Mouse (Mus musculus): Measurements from ENCODE around the gene Ldlrad1. TPM values are rescaled to one million over a fixed set of nuclear protein-coding genes. Genes with fewer than 3 reads are reported as not detected.

Gene Ldlrad1
- total and polyA plus RNA-seq, 2 experiments from 2014 or later = not detected

- no peak for TF ChIP-seq CTCF (IDR thresholded peaks at IDR 0.05; ENCODE audit: low read depth)
- peak; percentile 95 for DNase-seq
- peak within 1 kb of the TSS; percentile 60 for H3K4me2 ChIP-seq (ENCODE audit: low read depth)
- peak within 1 kb of the TSS; percentile 68 for H3K9ac ChIP-seq
- ATAC-seq = peak; percentile 96
- WGBS = under 1% methylated on average over 49 of the region's 49 CpGs
- H3K27me3 ChIP-seq (ENCODE audit: insufficient read depth, low read length) = no peaks in the 10 kb centered on the region
- peak within 1 kb of the TSS; percentile 97 for H3K4me3 ChIP-seq (ENCODE audit: low read depth, low read length)
- peak within 1 kb of the TSS; percentile 93 for H3K27ac ChIP-seq (ENCODE audit: low read depth, low read length)
- H3K4me1 ChIP-seq (ENCODE audit: insufficient read depth) = peaks cover 12% of the 10 kb centered on the region
- peaks cover 5% of the 10 kb centered on the region for H3K36me3 ChIP-seq (ENCODE audit: insufficient read depth)
- no peaks in the 10 kb centered on the region for H3K9me3 ChIP-seq (ENCODE audit: low read length)
Measured at GRCm38 (mm10) chr4:107178182-107178829, 30.7 kb upstream of the Ldlrad1 start, which contains the start of gene Tmem59. Gene Tmem59, plus strand, starts transcription at chr4:107178399.

DNA sequence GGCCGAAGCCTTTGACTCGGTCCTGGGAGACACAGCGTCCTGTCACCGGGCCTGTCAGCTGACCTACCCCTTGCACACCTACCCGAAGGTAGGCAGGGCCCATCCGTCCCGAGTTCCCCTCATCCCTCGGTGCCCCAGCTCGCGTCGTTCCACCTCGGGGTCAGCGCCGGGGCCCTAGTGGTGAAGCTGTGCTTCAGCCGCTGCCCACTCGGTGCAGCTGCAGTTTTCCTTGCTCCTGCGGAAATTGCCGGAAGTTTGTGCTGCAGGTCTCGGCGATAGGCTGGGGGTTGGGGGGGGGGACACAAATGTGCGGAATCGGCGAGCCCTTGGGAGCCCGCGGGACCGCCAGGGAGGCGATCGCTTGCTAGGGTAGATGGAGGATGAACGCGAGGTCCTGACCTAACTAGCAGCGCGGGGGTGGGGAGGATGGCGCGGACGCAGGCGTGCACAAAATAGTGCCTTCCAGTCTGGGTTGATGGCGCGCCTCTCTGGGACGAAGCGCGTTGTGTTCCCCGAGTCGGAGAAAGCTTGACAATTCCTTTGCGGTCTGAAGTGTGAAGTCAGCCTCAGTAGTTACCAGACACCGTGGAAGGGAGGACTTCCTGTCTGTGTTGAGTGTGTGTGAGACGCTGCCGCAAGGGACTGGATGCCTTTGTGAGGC is 30.0 kb upstream of the Ldlrad1 start, which contains the start of gene Tceanc2:
Tceanc2 (minus strand) TSS at position 287 of the 661 bp plus-strand sequence.
- peak within 1 kb of the TSS; percentile 93 for H3K27ac ChIP-seq (ENCODE audit: low read depth, low read length)
- peak; percentile 43 for TF ChIP-seq CTCF (IDR thresholded peaks at IDR 0.05; ENCODE audit: low read depth)
- H3K27me3 ChIP-seq (ENCODE audit: insufficient read depth, low read length) = no peaks in the 10 kb centered on the region
- 2% methylated on average over 47 of the region's 47 CpGs for WGBS
- peaks cover 12% of the 10 kb centered on the region for H3K4me1 ChIP-seq (ENCODE audit: insufficient read depth)
- peaks cover under 1% of the 10 kb centered on the region; the same call in 1 of the 2 replicates for H3K36me3 ChIP-seq (ENCODE audit: insufficient read depth)
- H3K9me3 ChIP-seq (ENCODE audit: low read length) = no peaks in the 10 kb centered on the region
- peak within 1 kb of the TSS; percentile 97 for H3K4me3 ChIP-seq (ENCODE audit: low read depth, low read length)
- DNase-seq (peak; percentile 59), ATAC-seq (peak; percentile 37)
- peak within 1 kb of the TSS; percentile 68 for H3K9ac ChIP-seq
- peak within 1 kb of the TSS; percentile 60 for H3K4me2 ChIP-seq (ENCODE audit: low read depth)

DNA sequence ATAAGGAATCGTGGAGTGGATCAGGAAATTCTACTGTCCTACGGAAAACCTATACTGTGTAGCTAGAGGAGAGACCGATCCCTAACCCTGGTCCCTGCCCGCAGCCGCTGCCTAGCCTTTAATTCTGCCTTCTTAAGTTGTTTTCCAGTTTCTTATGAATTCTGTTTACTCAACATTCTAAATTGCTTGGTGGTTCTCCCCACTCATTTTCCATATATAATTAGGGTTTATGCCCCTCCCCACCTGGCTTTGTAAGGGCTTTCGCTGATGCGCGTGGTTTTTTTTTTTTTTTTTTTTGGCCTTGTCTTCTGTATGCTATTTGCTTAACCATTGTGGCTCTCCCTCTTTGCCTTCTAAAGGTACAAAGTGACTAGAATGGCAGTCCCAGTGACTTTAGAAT is 29.4 kb upstream of the Ldlrad1 start:
- DNase-seq (no peak), ATAC-seq (no peak)
- H3K9me3 ChIP-seq (ENCODE audit: low read length) = no peaks in the 10 kb centered on the region
- no peaks in the 10 kb centered on the region for H3K27me3 ChIP-seq (ENCODE audit: insufficient read depth, low read length)
- peak overlapping the region; percentile 97 for H3K4me3 ChIP-seq (ENCODE audit: low read depth, low read length)
- H3K27ac ChIP-seq (ENCODE audit: low read depth, low read length) = peak overlapping the region; percentile 93
- no peaks in the 10 kb centered on the region for H3K36me3 ChIP-seq (ENCODE audit: insufficient read depth)
- peaks cover 12% of the 10 kb centered on the region for H3K4me1 ChIP-seq (ENCODE audit: insufficient read depth)
- peak overlapping the region; percentile 68 for H3K9ac ChIP-seq
- peak overlapping the region; percentile 60 for H3K4me2 ChIP-seq (ENCODE audit: low read depth)
- under 1% methylated on average over 8 of the region's 8 CpGs for WGBS
- no peak for TF ChIP-seq CTCF (IDR thresholded peaks at IDR 0.05; ENCODE audit: low read depth)

DNA sequence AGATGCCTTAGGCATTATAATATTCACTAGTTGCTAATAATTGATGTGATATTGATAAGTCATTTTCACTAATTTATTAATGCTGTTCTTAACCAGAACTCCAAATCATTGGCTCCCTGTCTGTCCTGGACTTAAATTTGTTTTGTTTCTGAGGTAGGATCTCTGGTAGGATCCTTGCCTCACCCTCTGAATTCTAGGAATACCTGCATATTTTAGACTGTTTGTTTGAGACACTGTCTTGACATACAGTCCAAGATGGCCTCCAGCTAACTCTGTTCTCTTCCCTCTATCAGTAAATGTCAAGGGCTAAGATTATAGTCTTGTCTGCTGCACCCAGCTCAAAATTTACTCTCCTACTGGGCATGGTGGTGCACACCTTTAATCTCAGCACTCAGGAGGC is 28.2 kb upstream of the Ldlrad1 start:
- Histone ChIP-seq H3K9me3 (ENCODE audit: low read length) (no peaks in the 10 kb centered on the region), H3K9ac (no peak overlapping the region), H3K4me1 (ENCODE audit: insufficient read depth) (peaks cover 12% of the 10 kb centered on the region), H3K27me3 (ENCODE audit: insufficient read depth, low read length) (no peaks in the 10 kb centered on the region), H3K27ac (ENCODE audit: low read depth, low read length) (no peak overlapping the region), H3K4me3 (ENCODE audit: low read depth, low read length) (no peak overlapping the region), H3K4me2 (ENCODE audit: low read depth) (peak overlapping the region; percentile 60; the same call in 1 of the 2 replicates), H3K36me3 (ENCODE audit: insufficient read depth) (no peaks in the 10 kb centered on the region; the same call in 1 of the 2 replicates)
- DNase-seq (no peak), ATAC-seq (no peak)
- TF ChIP-seq CTCF (IDR thresholded peaks at IDR 0.05; ENCODE audit: low read depth) = no peak

- DNase-seq = no peak
- Histone ChIP-seq H3K4me1 (ENCODE audit: insufficient read depth) (peaks cover 11% of the 10 kb centered on the region), H3K4me2 (ENCODE audit: low read depth) (no peak overlapping the region), H3K9me3 (ENCODE audit: low read length) (no peaks in the 10 kb centered on the region), H3K36me3 (ENCODE audit: insufficient read depth) (peaks cover 5% of the 10 kb centered on the region; the same call in 1 of the 2 replicates), H3K9ac (no peak overlapping the region), H3K27me3 (ENCODE audit: insufficient read depth, low read length) (no peaks in the 10 kb centered on the region), H3K4me3 (ENCODE audit: low read depth, low read length) (no peak overlapping the region), H3K27ac (ENCODE audit: low read depth, low read length) (no peak overlapping the region)
- no peak for ATAC-seq
- no peak for TF ChIP-seq CTCF (IDR thresholded peaks at IDR 0.05; ENCODE audit: low read depth)
- WGBS = 87% methylated on average over 6 of the region's 6 CpGs
Measured at GRCm38 (mm10) chr4:107181866-107182265, 27.1 kb upstream of the Ldlrad1 start.

- H3K9me3 ChIP-seq (ENCODE audit: low read length) = no peaks in the 10 kb centered on the region
- H3K4me1 ChIP-seq (ENCODE audit: insufficient read depth) = peaks cover 8% of the 10 kb centered on the region; the same call in 1 of the 2 replicates
- H3K27ac ChIP-seq (ENCODE audit: low read depth, low read length) = no peak overlapping the region
- ATAC-seq (no peak), DNase-seq (no peak)
- no peak for TF ChIP-seq CTCF (IDR thresholded peaks at IDR 0.05; ENCODE audit: low read depth)
- H3K27me3 ChIP-seq (ENCODE audit: insufficient read depth, low read length) = no peaks in the 10 kb centered on the region
- H3K36me3 ChIP-seq (ENCODE audit: insufficient read depth) = peaks cover 13% of the 10 kb centered on the region; the same call in 1 of the 2 replicates
- WGBS = 64% methylated on average over 2 of the region's 2 CpGs
- no peak overlapping the region for H3K9ac ChIP-seq
- H3K4me3 ChIP-seq (ENCODE audit: low read depth, low read length) = no peak overlapping the region
- H3K4me2 ChIP-seq (ENCODE audit: low read depth) = no peak overlapping the region
Measured at GRCm38 (mm10) chr4:107182796-107183195, 26.2 kb upstream of the Ldlrad1 start.

DNA sequence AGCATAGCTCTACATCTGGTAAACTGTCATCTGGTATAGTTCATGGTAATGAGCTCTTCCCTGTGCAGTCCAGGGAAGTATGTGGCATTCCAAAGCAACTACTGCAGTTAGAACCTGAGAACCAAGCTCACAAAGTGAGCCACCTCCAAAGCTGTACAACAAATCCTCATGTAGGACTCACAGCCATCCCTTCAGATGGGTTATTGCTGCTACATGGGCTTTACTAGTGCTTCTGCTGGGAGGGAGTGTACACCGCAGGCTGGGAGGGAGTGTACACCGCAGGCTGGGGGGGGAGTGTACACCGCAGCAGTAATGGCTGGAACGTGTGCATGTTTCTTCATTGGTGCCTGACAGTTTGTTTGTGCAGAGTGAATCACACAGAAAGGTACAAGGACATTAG is 25.8 kb upstream of the Ldlrad1 start:
- Histone ChIP-seq H3K9me3 (ENCODE audit: low read length) (no peaks in the 10 kb centered on the region), H3K4me3 (ENCODE audit: low read depth, low read length) (no peak overlapping the region), H3K36me3 (ENCODE audit: insufficient read depth) (peaks cover 16% of the 10 kb centered on the region), H3K4me2 (ENCODE audit: low read depth) (no peak overlapping the region), H3K9ac (no peak overlapping the region), H3K4me1 (ENCODE audit: insufficient read depth) (peaks cover 8% of the 10 kb centered on the region; the same call in 1 of the 2 replicates), H3K27me3 (ENCODE audit: insufficient read depth, low read length) (no peaks in the 10 kb centered on the region), H3K27ac (ENCODE audit: low read depth, low read length) (no peak overlapping the region)
- TF ChIP-seq CTCF (IDR thresholded peaks at IDR 0.05; ENCODE audit: low read depth) = no peak
- whole genome bisulfite sequencing = 82% methylated on average over 4 of the region's 4 CpGs
- ATAC-seq (no peak), DNase-seq (no peak)

Data from forebrain, postnatal 0 days (tissue).